Mouse (Mus musculus): ENCODE data around the gene Slc8a2. TPM values are rescaled to one million over a fixed set of nuclear protein-coding genes. Genes with fewer than 3 reads are reported as not detected.

Slc8a2 gene
- polyA plus RNA-seq, 1 experiment: 0.02 TPM

DNA sequence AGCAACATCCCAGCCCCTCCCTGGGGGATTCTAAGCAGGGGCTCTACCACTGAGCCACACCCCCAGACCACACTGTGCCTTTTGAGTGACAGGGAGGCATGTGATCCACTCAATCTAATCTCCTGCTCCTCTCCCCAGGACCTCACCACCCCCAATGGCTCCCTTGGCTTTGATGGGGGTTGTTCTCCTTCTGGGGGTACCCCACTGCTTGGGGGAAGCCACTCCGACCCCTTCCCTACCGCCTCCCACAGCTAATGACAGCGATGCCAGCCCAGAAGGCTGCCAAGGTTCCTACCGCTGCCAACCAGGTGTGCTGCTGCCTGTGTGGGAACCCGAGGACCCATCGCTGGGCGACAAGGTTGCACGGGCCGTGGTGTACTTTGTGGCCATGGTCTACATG lies 4.1 kb downstream of the Slc8a2 start:
- peaks cover 51% of the 10 kb centered on the region for H3K27me3 ChIP-seq (ENCODE audit: control insufficient read depth, insufficient read depth, insufficient read length)
- H3K79me2 ChIP-seq (ENCODE audit: control insufficient read depth, insufficient read depth): no peaks in the 10 kb centered on the region

DNA sequence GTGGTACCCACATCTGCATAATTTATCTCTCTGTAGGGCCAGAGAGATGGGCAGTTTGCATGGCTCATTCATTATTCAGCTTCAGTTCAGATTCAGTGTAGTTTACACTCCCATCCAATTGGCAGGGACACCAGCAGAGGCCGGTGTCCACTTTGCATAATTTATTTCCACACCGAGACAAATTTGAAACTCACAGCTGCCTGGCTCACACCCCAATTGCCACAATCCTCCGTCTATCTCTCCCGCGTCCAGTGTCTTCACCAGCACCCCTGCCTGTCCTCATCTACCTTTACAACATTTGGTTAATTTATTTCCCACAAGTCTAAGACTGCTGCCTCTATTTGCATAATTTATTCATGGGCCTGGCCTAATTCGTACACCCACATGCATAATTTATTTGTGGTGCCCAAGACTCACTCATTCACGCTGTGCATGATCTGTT lies 5.3 kb downstream of the Slc8a2 start:
- no peak for TF ChIP-seq CEBPB (IDR thresholded peaks at IDR 0.05; ENCODE audit: insufficient read depth, poor library complexity, severe bottlenecking)
- TF ChIP-seq REST (IDR thresholded peaks at IDR 0.05; ENCODE audit: insufficient read depth, insufficient read length): no peak
- no peak for TF ChIP-seq USF1 (IDR thresholded peaks at IDR 0.05; ENCODE audit: low read depth)
- TF ChIP-seq POLR2A (IDR thresholded peaks at IDR 0.05; ENCODE audit: insufficient read length, low read depth): no peak
- no peak for TF ChIP-seq TCF3 (IDR thresholded peaks at IDR 0.05; ENCODE audit: insufficient read length, low read depth)
- TF ChIP-seq POLR2AphosphoS2 (IDR thresholded peaks at IDR 0.05; ENCODE audit: insufficient read length, low read depth): no peak
- no peak for TF ChIP-seq MYOD1 (IDR thresholded peaks at IDR 0.05; ENCODE audit: control insufficient read depth in 1 of 3, insufficient read length in 2 of 3, low read depth in 2 of 3)
- no peak for TF ChIP-seq MYOG (IDR thresholded peaks at IDR 0.05; ENCODE audit: control insufficient read depth in 1 of 3, insufficient read depth in 1 of 3, insufficient read length in 2 of 3, low read depth in 2 of 3)
- no peak for TF ChIP-seq E2F4 (IDR thresholded peaks at IDR 0.05; ENCODE audit: insufficient read depth)
- no peak for TF ChIP-seq SRF (IDR thresholded peaks at IDR 0.05; ENCODE audit: control insufficient read depth, insufficient read length, low read depth)
- no peak for TF ChIP-seq MAX (IDR thresholded peaks at IDR 0.05; ENCODE audit: low read depth)
- TF ChIP-seq TCF12 (IDR thresholded peaks at IDR 0.05; ENCODE audit: insufficient read depth, poor library complexity, severe bottlenecking): no peak
- Histone ChIP-seq H3K4me2 (ENCODE audit: low read depth) (no peak overlapping the region), H3K4me3 (no peak overlapping the region), H3K79me2 (ENCODE audit: control insufficient read depth, insufficient read depth) (no peaks in the 10 kb centered on the region), H3K36me3 (ENCODE audit: control insufficient read depth, insufficient read depth) (no peaks in the 10 kb centered on the region), H3K27me3 (ENCODE audit: control insufficient read depth, insufficient read depth, insufficient read length) (peaks cover 51% of the 10 kb centered on the region), H3ac (ENCODE audit: control insufficient read depth, insufficient read length) (no peak overlapping the region)

More for the DNA sequence above, 4.1 kb downstream of the Slc8a2 start:
- no peak overlapping the region for H3ac ChIP-seq (ENCODE audit: control insufficient read depth, insufficient read length)
- no peak for TF ChIP-seq POLR2AphosphoS2 (IDR thresholded peaks at IDR 0.05; ENCODE audit: insufficient read length, low read depth)
- TF ChIP-seq USF1 (IDR thresholded peaks at IDR 0.05; ENCODE audit: low read depth): no peak
- no peak for TF ChIP-seq SRF (IDR thresholded peaks at IDR 0.05; ENCODE audit: control insufficient read depth, insufficient read length, low read depth)
- no peak for TF ChIP-seq TCF12 (IDR thresholded peaks at IDR 0.05; ENCODE audit: insufficient read depth, poor library complexity, severe bottlenecking)
- no peak for TF ChIP-seq CEBPB (IDR thresholded peaks at IDR 0.05; ENCODE audit: insufficient read depth, poor library complexity, severe bottlenecking)
- no peak for TF ChIP-seq POLR2A (IDR thresholded peaks at IDR 0.05; ENCODE audit: insufficient read length, low read depth)
- no peak for TF ChIP-seq MYOD1 (IDR thresholded peaks at IDR 0.05; ENCODE audit: control insufficient read depth in 1 of 3, insufficient read length in 2 of 3, low read depth in 2 of 3)
- TF ChIP-seq MAX (IDR thresholded peaks at IDR 0.05; ENCODE audit: low read depth): no peak
- TF ChIP-seq MYOG (IDR thresholded peaks at IDR 0.05; ENCODE audit: control insufficient read depth in 1 of 3, insufficient read depth in 1 of 3, insufficient read length in 2 of 3, low read depth in 2 of 3): no peak
- no peak for TF ChIP-seq REST (IDR thresholded peaks at IDR 0.05; ENCODE audit: insufficient read depth, insufficient read length)
- no peak for TF ChIP-seq TCF3 (IDR thresholded peaks at IDR 0.05; ENCODE audit: insufficient read length, low read depth)
- no peak for TF ChIP-seq E2F4 (IDR thresholded peaks at IDR 0.05; ENCODE audit: insufficient read depth)
- H3K4me3 ChIP-seq: no peak overlapping the region
- H3K4me2 ChIP-seq (ENCODE audit: low read depth): no peak overlapping the region
- no peaks in the 10 kb centered on the region for H3K36me3 ChIP-seq (ENCODE audit: control insufficient read depth, insufficient read depth)

DNA sequence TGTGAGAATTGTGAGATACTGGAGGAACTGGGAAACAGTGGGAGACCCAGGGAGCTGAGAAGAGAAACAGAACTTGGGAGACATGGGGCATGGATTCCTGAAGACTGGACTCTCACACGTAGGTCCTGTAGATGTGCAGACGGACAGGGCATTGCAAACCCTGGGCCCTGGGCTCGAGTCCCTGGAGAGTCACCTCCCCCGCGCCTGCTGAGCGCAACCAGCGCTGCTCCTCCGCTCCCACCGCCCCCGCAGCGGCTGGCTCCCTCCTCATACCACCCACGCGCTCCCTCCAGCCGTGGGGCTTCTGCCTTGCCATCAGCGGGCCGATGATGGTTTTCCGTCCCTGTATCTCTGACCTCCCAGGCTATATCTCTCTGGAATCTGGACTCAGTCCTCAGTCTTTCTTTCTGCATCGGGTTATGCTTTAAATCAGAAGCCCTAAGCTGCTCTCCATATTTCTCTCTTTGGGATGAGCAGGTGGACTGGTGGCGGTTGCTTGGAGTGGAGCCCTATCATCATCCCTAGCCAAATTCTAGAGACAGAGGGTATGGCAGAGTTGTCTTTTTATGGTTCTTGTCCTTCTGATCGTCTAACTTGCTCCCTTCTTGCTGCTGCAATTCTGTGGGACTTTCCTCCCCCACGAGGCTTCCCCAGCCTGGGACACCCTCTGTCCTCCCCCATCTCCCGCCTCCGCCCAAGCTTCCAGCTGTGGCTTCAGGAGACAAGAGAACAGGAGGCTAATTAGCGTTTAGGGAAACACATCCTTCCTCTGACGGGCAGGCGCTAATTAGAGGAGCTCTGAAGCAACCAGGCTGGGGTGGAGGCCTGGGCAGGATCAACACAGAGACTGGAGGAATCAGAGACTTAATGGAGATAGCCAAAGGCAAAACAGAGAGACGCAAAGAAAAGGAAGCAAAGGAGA lies 17.1 kb downstream of the Slc8a2 start:
- Histone ChIP-seq H3K4me2 (ENCODE audit: low read depth) (no peak overlapping the region), H3K36me3 (ENCODE audit: control insufficient read depth, insufficient read depth) (no peaks in the 10 kb centered on the region), H3K4me3 (no peak overlapping the region), H3K27me3 (ENCODE audit: control insufficient read depth, insufficient read depth, insufficient read length) (peaks cover 13% of the 10 kb centered on the region), H3K79me2 (ENCODE audit: control insufficient read depth, insufficient read depth) (no peaks in the 10 kb centered on the region), H3ac (ENCODE audit: control insufficient read depth, insufficient read length) (no peak overlapping the region)
- TF ChIP-seq TCF3 (IDR thresholded peaks at IDR 0.05; ENCODE audit: insufficient read length, low read depth): no peak
- TF ChIP-seq MYOG (IDR thresholded peaks at IDR 0.05; ENCODE audit: control insufficient read depth in 1 of 3, insufficient read depth in 1 of 3, insufficient read length in 2 of 3, low read depth in 2 of 3): no peak
- TF ChIP-seq E2F4 (IDR thresholded peaks at IDR 0.05; ENCODE audit: insufficient read depth): no peak
- no peak for TF ChIP-seq POLR2A (IDR thresholded peaks at IDR 0.05; ENCODE audit: insufficient read length, low read depth)
- no peak for TF ChIP-seq MYOD1 (IDR thresholded peaks at IDR 0.05; ENCODE audit: control insufficient read depth in 1 of 3, insufficient read length in 2 of 3, low read depth in 2 of 3)
- no peak for TF ChIP-seq CEBPB (IDR thresholded peaks at IDR 0.05; ENCODE audit: insufficient read depth, poor library complexity, severe bottlenecking)
- TF ChIP-seq REST (IDR thresholded peaks at IDR 0.05; ENCODE audit: insufficient read depth, insufficient read length): no peak
- no peak for TF ChIP-seq MAX (IDR thresholded peaks at IDR 0.05; ENCODE audit: low read depth)
- TF ChIP-seq USF1 (IDR thresholded peaks at IDR 0.05; ENCODE audit: low read depth): no peak
- TF ChIP-seq TCF12 (IDR thresholded peaks at IDR 0.05; ENCODE audit: insufficient read depth, poor library complexity, severe bottlenecking): no peak

DNA sequence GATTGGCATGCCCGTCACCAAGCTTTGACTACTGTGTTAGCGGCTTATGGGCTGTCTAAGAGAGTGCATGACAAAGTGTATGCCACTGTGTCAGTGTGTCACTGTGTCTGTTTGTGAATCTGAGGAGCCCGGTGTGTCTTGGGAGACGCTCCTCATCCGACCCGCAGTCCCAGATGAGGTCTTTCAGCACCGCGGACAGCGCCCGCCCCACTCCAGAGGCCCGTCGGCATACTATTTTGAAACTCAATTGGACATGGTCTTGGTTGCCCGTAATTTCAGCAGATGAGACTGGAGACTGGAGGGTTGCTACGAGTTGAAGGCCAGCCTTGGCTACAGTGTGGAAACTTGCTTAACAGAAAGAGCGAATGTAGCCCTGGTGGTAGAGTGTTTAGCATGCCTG lies 18.0 kb downstream of the Slc8a2 start:
- no peaks in the 10 kb centered on the region for H3K79me2 ChIP-seq (ENCODE audit: control insufficient read depth, insufficient read depth)
- peaks cover 13% of the 10 kb centered on the region for H3K27me3 ChIP-seq (ENCODE audit: control insufficient read depth, insufficient read depth, insufficient read length)
- no peak overlapping the region for H3K4me2 ChIP-seq (ENCODE audit: low read depth)
- H3ac ChIP-seq (ENCODE audit: control insufficient read depth, insufficient read length): no peak overlapping the region
- TF ChIP-seq POLR2AphosphoS2 (IDR thresholded peaks at IDR 0.05; ENCODE audit: insufficient read length, low read depth) (no peak), REST (IDR thresholded peaks at IDR 0.05; ENCODE audit: insufficient read depth, insufficient read length) (peak; percentile 87)
- H3K4me3 ChIP-seq: no peak overlapping the region
- H3K36me3 ChIP-seq (ENCODE audit: control insufficient read depth, insufficient read depth): no peaks in the 10 kb centered on the region

Measured in myocyte (in vitro differentiated cells).